Mouse (Mus musculus): ENCODE results near the gene Aim2. TPM values are rescaled to one million over a fixed set of nuclear protein-coding genes. Genes with fewer than 3 reads are reported as not detected.

Gene Aim2
- total RNA-seq, 2 experiments from 2014 or later: 2.0 to 3.7 TPM

GRCm38 (mm10) chr1:173329743-173330142 lies 20.9 kb upstream of the Aim2 start:
- H3K27ac ChIP-seq: no peak overlapping the region
- H3K4me3 ChIP-seq: no peak overlapping the region
- no peak for DNase-seq (ENCODE audit: low spot score in 2 of 2)
- no peak for TF ChIP-seq CTCF (conservative IDR thresholded peaks at IDR 0.05)

GRCm38 (mm10) chr1:173332418-173332817 lies 18.3 kb upstream of the Aim2 start:
- DNase-seq (ENCODE audit: low spot score in 2 of 2): no peak
- H3K27ac ChIP-seq: no peak overlapping the region
- H3K4me3 ChIP-seq: no peak overlapping the region
- no peak for TF ChIP-seq CTCF (conservative IDR thresholded peaks at IDR 0.05)

- Histone ChIP-seq H3K27ac (no peak within 1 kb of the TSS), H3K4me3 (no peak within 1 kb of the TSS)
- no peak for TF ChIP-seq CTCF (conservative IDR thresholded peaks at IDR 0.05)
- DNase-seq (ENCODE audit: low spot score in 2 of 2): no peak
Measured at GRCm38 (mm10) chr1:173333312-173334253, 17.1 kb upstream of the Aim2 start, which contains the start of gene Ackr1. Ackr1 (minus strand) TSS chr1:173333750.

GRCm38 (mm10) chr1:173335903-173336302 lies 14.8 kb upstream of the Aim2 start:
- DNase-seq (ENCODE audit: low spot score in 2 of 2): no peak
- Histone ChIP-seq H3K4me3 (no peak overlapping the region), H3K27ac (peak overlapping the region; percentile 11; the same call in 1 of the 2 replicates)
- TF ChIP-seq CTCF (conservative IDR thresholded peaks at IDR 0.05): no peak

GRCm38 (mm10) chr1:173337008-173337407 lies 13.7 kb upstream of the Aim2 start:
- no peak for TF ChIP-seq CTCF (conservative IDR thresholded peaks at IDR 0.05)
- Histone ChIP-seq H3K27ac (peak overlapping the region; percentile 11; the same call in 1 of the 2 replicates), H3K4me3 (no peak overlapping the region)
- no peak for DNase-seq (ENCODE audit: low spot score in 2 of 2)

- H3K4me3 ChIP-seq: no peak overlapping the region
- TF ChIP-seq CTCF (conservative IDR thresholded peaks at IDR 0.05): peak; percentile 96
- peak in 1 of 2 experiments; percentile 69 for DNase-seq (ENCODE audit: low spot score in 2 of 2)
- H3K27ac ChIP-seq: no peak overlapping the region
Measured at GRCm38 (mm10) chr1:173339543-173339942, 11.1 kb upstream of the Aim2 start.

- no peak for TF ChIP-seq CTCF (conservative IDR thresholded peaks at IDR 0.05)
- H3K4me3 ChIP-seq: no peak overlapping the region
- H3K27ac ChIP-seq: peak overlapping the region; percentile 58
- DNase-seq (ENCODE audit: low spot score in 2 of 2): no peak
Measured at GRCm38 (mm10) chr1:173342425-173342824, 8.3 kb upstream of the Aim2 start.

- no peak for TF ChIP-seq CTCF (conservative IDR thresholded peaks at IDR 0.05)
- H3K4me3 ChIP-seq: no peak overlapping the region
- no peak overlapping the region for H3K27ac ChIP-seq
- no peak for DNase-seq (ENCODE audit: low spot score in 2 of 2)
Measured at GRCm38 (mm10) chr1:173343934-173344333, 6.7 kb upstream of the Aim2 start.

GRCm38 (mm10) chr1:173345112-173345511 lies 5.6 kb upstream of the Aim2 start:
- DNase-seq (ENCODE audit: low spot score in 2 of 2): no peak
- no peak overlapping the region for H3K4me3 ChIP-seq
- H3K27ac ChIP-seq: no peak overlapping the region
- TF ChIP-seq CTCF (conservative IDR thresholded peaks at IDR 0.05): no peak

- DNase-seq (ENCODE audit: low spot score in 2 of 2): no peak
- no peak overlapping the region for H3K27ac ChIP-seq
- TF ChIP-seq CTCF (conservative IDR thresholded peaks at IDR 0.05): no peak
- H3K4me3 ChIP-seq: no peak overlapping the region
Measured at GRCm38 (mm10) chr1:173348527-173348926, 2.2 kb upstream of the Aim2 start.

- no peak overlapping the region for H3K4me3 ChIP-seq
- TF ChIP-seq CTCF (conservative IDR thresholded peaks at IDR 0.05): no peak
- H3K27ac ChIP-seq: no peak overlapping the region
- no peak for DNase-seq (ENCODE audit: low spot score in 2 of 2)
Measured at GRCm38 (mm10) chr1:173349192-173349591, 1.5 kb upstream of the Aim2 start.

- TF ChIP-seq CTCF (conservative IDR thresholded peaks at IDR 0.05): no peak
- no peak for DNase-seq (ENCODE audit: low spot score in 2 of 2)
- Histone ChIP-seq H3K27ac (no peak overlapping the region), H3K4me3 (no peak overlapping the region)
Measured at GRCm38 (mm10) chr1:173349946-173350345, 733 bp upstream of the Aim2 start.

- no peak for TF ChIP-seq CTCF (conservative IDR thresholded peaks at IDR 0.05)
- Histone ChIP-seq H3K4me3 (no peak overlapping the region), H3K27ac (no peak overlapping the region)
- DNase-seq (ENCODE audit: low spot score in 2 of 2): no peak
Measured at GRCm38 (mm10) chr1:173355107-173355846, 4.6 kb downstream of the Aim2 start.
